Mouse (Mus musculus): Measurements from ENCODE around the gene Hivep3. TPM values are rescaled to one million over a fixed set of nuclear protein-coding genes. Genes with fewer than 3 reads are reported as not detected.

Hivep3 gene
- polyA plus RNA-seq (2017; shearing (Covaris generic)) = 19.6 TPM

DNA sequence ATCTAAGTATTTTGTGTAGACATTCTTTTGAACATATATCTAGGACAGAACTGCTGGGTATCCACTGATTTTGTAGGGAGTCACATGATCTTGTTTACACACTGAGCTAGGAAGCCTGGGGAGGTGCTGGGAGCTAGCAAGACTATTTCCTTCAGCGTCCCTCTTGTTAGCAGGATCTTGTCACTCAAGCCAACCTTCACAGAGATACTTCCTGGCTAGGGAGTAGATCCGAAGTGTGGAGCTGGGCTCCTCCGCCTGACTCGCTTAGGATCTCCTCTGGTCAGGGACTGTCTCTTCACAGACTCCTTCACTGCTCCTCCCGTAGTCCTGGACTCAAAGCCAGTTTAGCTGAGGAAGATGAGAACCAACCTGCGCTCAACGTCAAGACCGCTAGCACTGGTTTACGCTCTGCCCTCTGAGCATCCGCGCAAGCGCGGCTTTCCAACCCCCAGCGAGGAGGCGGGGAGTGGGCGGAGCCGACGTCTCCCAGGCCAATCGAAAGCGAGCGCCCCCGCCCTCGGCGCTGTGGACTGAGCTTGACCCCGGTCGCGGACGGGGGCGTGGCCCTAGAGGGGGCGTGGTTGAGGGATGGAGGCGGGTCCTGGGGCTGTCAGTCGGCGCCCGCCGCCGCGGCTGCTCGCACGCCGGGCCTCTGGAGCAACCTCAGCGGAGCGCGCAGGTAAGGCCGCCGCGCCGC, at the start of gene Hivep3:
Hivep3 (plus strand) TSS at position 601 of the 697 bp plus-strand sequence.

DNA sequence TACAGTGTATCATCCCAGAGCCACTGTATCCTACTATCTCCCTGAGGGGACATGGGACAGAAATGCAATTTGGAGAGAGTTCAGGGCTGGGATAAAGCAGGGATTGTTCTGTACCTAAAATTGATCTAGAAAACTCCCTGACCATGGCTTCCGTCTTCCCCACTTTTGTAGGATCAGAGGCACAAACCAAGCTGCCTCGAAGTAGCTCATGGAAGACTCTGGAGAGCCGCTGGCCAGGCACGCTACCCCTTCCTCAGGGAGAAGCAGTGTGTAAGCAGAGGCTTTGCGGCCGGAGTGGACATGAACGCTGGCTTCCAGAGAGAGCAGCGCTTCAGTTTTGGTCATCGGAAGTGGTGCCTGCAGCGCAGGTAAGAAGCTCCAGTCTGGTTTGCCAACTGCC, 331.1 kb downstream of the Hivep3 start, which contains the start of gene AL607142.1:
AL607142.1 (plus strand) TSS at position 301 of the 400 bp plus-strand sequence.

DNA sequence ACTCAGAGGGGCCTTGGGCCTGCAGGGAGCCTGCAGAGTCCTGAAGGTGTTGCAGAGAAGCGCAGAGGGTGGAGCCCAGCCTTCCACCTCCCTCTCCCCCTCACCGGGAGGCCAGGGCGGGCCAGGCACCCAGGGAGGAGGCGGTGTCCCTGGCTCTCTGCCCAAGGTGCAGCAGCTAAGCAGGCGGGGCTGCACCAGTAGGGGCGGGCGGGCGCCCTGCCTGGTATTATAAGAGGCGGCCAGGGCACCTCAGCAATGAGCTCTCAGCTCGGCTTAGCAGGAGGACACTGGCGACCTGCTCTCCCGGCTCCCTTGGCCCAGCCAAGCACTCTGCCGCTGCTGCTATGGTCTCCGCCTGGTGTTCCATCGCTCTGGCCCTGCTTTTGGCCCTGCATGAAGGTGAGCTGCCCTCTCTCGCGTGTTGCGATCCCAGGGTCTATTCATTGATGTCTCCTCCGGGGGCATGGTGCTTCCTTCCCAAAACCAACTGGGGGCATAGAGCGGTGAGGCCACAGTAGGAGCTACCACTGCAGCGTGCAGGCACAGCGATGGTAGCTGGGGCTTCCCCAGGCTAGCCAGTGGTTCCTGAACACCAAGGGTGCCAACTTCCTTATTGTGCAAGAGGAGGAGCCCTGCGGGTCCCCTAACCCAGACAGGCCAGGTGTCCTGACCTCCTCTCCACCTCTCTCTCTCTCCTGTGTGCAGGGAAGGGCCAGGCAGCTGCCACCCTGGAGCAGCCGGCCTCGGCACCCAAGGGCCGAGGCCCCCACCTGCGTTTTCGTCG, 427.8 kb downstream of the Hivep3 start, which contains the start of gene Edn2:
Edn2 (plus strand) TSS at position 41 of the 784 bp plus-strand sequence.

Other genes starting within 250 kb of the Hivep3 start
- gene Rimkla, start 241.2 kb upstream of the Hivep3 start, polyA plus RNA-seq (2017; shearing (Covaris generic)) = 1.4 TPM
- 57.3 TPM for gene Foxj3, start 196.8 kb upstream of the Hivep3 start, polyA plus RNA-seq (2017; shearing (Covaris generic))
- 2.1 TPM for gene Frg2f1, start 194.3 kb upstream of the Hivep3 start, polyA plus RNA-seq (2017; shearing (Covaris generic))
- gene Guca2a, start 96.1 kb upstream of the Hivep3 start, polyA plus RNA-seq (2017; shearing (Covaris generic)) = not detected
- gene Guca2b, start 74.8 kb upstream of the Hivep3 start, polyA plus RNA-seq (2017; shearing (Covaris generic)) = not detected